Mouse (Mus musculus): Measurements from ENCODE around the gene Gpr82. TPM values are rescaled to one million over a fixed set of nuclear protein-coding genes. Genes with fewer than 3 reads are reported as not detected.

Gene Gpr82
- total and polyA plus RNA-seq, 3 experiments, result 0.11 to 0.30 TPM; not detected in 1

GRCm38 (mm10) chrX:13631599-13632283 is 29.4 kb upstream of the Gpr82 start, which contains the start of gene Gpr34:
Gene Gpr34 (plus strand): TSS chrX:13632089.
- dilution Hi-C loops (cut with MboI; ENCODE audit: extremely low pct_ligation_motif_present, extremely low pct_unique_long_range_greater_than_20kb, low sequenced_read_pairs), result no loop called here
- H3K27ac ChIP-seq (ENCODE audit: insufficient read depth, low read depth), result no peak within 1 kb of the TSS
- H3K9me3 ChIP-seq (replicated peaks; ENCODE audit: low read length), result no peaks in the 10 kb centered on the region
- in situ Hi-C loops (cut with MboI; ENCODE audit: low pct_ligation_motif_present, low pct_unique_long_range_greater_than_20kb, low sequenced_read_pairs), result no loop called here
- no peaks in the 10 kb centered on the region for H3K79me2 ChIP-seq (replicated peaks; ENCODE audit: control insufficient read depth, extremely low read depth, insufficient read depth, poor library complexity, severe bottlenecking)
- H3K36me3 ChIP-seq (replicated peaks in 1 of 2; ENCODE audit: control insufficient read depth in 1 of 2, insufficient read depth in 1 of 2, low read length in 1 of 2), result no peaks in the 10 kb centered on the region
- peak within 1 kb of the TSS in 1 of 3 experiments; percentile 20 for H3K4me3 ChIP-seq (replicated peaks in 1 of 3; ENCODE audit: low read depth in 2 of 3, low read length in 2 of 3, poor library complexity in 1 of 3)
- no peaks in the 10 kb centered on the region for H3K27me3 ChIP-seq (replicated peaks)
- peak; percentile 38 for DNase-seq (ENCODE audit: extremely low read depth)
- H3K4me2 ChIP-seq (ENCODE audit: insufficient read depth, low read depth, poor library complexity, severe bottlenecking), result peak within 1 kb of the TSS; percentile 75
- peaks cover 0 to 6% of the 10 kb centered on the region in 2 experiments; a peak in 1 of 4 replicates for H3K4me1 ChIP-seq (ENCODE audit: control insufficient read depth in 1 of 2, insufficient read depth in 2 of 2)
- TF ChIP-seq CTCF (conservative IDR thresholded peaks at IDR 0.05 in 1 of 2, IDR thresholded peaks at IDR 0.05 in 1 of 2; ENCODE audit: low read depth in 2 of 2, low read length in 2 of 2), result no peak
- no peak for TF ChIP-seq NRF1 (IDR thresholded peaks at IDR 0.05; ENCODE audit: low read depth, low read length)
- TF ChIP-seq SIN3A (IDR thresholded peaks at IDR 0.05; ENCODE audit: low read length), result 0 out of 2 replicates have a peak, but pooled peaks have one; percentile 28
- no peak for TF ChIP-seq HCFC1 (IDR thresholded peaks at IDR 0.05; ENCODE audit: low read depth, low read length)
- peak; percentile 67 for TF ChIP-seq ZNF384 (IDR thresholded peaks at IDR 0.05; ENCODE audit: low read depth, low read length)
- TF ChIP-seq BHLHE40 (IDR thresholded peaks at IDR 0.05; ENCODE audit: low read depth, low read length), result no peak
- 0 out of 2 replicates have a peak, but pooled peaks have one; percentile 3 for TF ChIP-seq JUND (conservative IDR thresholded peaks at IDR 0.05; ENCODE audit: low read depth, low read length)
- TF ChIP-seq PAX5 (IDR thresholded peaks at IDR 0.05; ENCODE audit: low read length), result no peak
- H3K9ac ChIP-seq (ENCODE audit: insufficient read depth, low read depth), result peak within 1 kb of the TSS; percentile 39; the same call in 1 of the 2 replicates

DNA sequence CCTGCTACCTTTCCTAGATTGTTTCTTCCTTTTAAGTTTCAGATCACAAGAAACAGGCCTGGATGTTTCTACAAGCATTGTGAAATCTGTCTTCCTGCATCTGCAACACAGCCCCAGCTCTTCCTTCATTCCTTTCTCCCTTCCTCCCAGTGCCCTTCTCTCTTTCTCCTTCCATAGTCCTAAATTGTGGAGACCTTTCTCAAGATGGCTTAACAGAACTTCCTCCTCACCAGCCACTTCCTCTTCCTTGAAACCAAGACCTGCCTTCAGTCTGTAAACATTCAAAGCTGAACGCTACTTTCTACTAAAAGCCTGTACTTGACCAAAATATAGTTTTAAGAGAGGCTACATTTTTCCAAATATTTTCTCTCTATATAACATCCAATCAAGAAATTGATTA is 24.8 kb upstream of the Gpr82 start:
- DNase-seq (ENCODE audit: extremely low read depth), result no peak
- Histone ChIP-seq H3K9me3 (replicated peaks; ENCODE audit: low read length) (no peaks in the 10 kb centered on the region), H3K79me2 (replicated peaks; ENCODE audit: control insufficient read depth, extremely low read depth, insufficient read depth, poor library complexity, severe bottlenecking) (no peaks in the 10 kb centered on the region; the same call in 1 of the 2 replicates), H3K4me2 (ENCODE audit: insufficient read depth, low read depth, poor library complexity, severe bottlenecking) (no peak overlapping the region), H3K9ac (ENCODE audit: insufficient read depth, low read depth) (no peak overlapping the region), H3K4me3 (replicated peaks in 1 of 3; ENCODE audit: low read depth in 2 of 3, low read length in 2 of 3, poor library complexity in 1 of 3) (no peak overlapping the region), H3K27ac (ENCODE audit: insufficient read depth, low read depth) (no peak overlapping the region), H3K36me3 (replicated peaks in 1 of 2; ENCODE audit: control insufficient read depth in 1 of 2, insufficient read depth in 1 of 2, low read length in 1 of 2) (no peaks in the 10 kb centered on the region), H3K4me1 (ENCODE audit: control insufficient read depth in 1 of 2, insufficient read depth in 2 of 2) (peaks cover 0 to 6% of the 10 kb centered on the region in 2 experiments; a peak in 1 of 4 replicates), H3K27me3 (replicated peaks) (no peaks in the 10 kb centered on the region)
- dilution Hi-C loops (cut with MboI; ENCODE audit: extremely low pct_ligation_motif_present, extremely low pct_unique_long_range_greater_than_20kb, low sequenced_read_pairs) (no loop called here), in situ Hi-C loops (cut with MboI; ENCODE audit: low pct_ligation_motif_present, low pct_unique_long_range_greater_than_20kb, low sequenced_read_pairs) (no loop called here)
- no peak for TF ChIP-seq ZNF384 (IDR thresholded peaks at IDR 0.05; ENCODE audit: low read depth, low read length)
- TF ChIP-seq RCOR1 (conservative IDR thresholded peaks at IDR 0.05; ENCODE audit: low read depth, low read length), result no peak
- TF ChIP-seq EP300 (IDR thresholded peaks at IDR 0.05; ENCODE audit: low read length), result no peak
- TF ChIP-seq POLR2AphosphoS2 (IDR thresholded peaks at IDR 0.05; ENCODE audit: low read depth, low read length), result no peak
- no peak for TF ChIP-seq POLR2A (IDR thresholded peaks at IDR 0.05; ENCODE audit: low read depth, low read length)
- TF ChIP-seq MAX (IDR thresholded peaks at IDR 0.05; ENCODE audit: low read length), result no peak
- no peak for TF ChIP-seq SIN3A (IDR thresholded peaks at IDR 0.05; ENCODE audit: low read length)
- TF ChIP-seq MAFK (IDR thresholded peaks at IDR 0.05; ENCODE audit: insufficient replicate concordance, low read length), result no peak

Data from CH12.LX (cell line).